Mouse (Mus musculus) heart, embryonic 14.5 days (tissue): ENCODE results near the gene Col11a2. TPM values are rescaled to one million over a fixed set of nuclear protein-coding genes. Genes with fewer than 3 reads are reported as not detected.

ENCODE experiments used
- ATAC-seq: fragments of 200-750 bp; cut with Nextera tagmentation; 2 replicates; pipeline ENCODE4 v1.8.0; 2017; ENCODE audit warnings: low read depth, moderate TSS enrichment; ENCODE audit not compliant: insufficient number of reproducible peaks, insufficient read depth, low FRiP score
- H3K27ac ChIP-seq, 2 experiments: fragments of 200-500 bp in 1 of 2; fragments of 300-500 bp in 1 of 2; sonication (generic) in 1 of 2; replicated peaks in 1 of 2; 2 replicates each; pipeline ENCODE4 v1.5.1; 2012 to 2014; ENCODE audit warnings: low read depth in 2 of 2, low read length in 2 of 2, control low read depth in 1 of 2, mild to moderate bottlenecking in 1 of 2, mixed read lengths in 1 of 2; ENCODE audit not compliant: control insufficient read depth in 1 of 2, insufficient read depth in 1 of 2
- H3K27me3 ChIP-seq: fragments of 300-500 bp; sonication (generic); 2 replicates; pipeline ENCODE4 v1.6.1; 2014; ENCODE audit warnings: mild to moderate bottlenecking, low read length, control low read depth; ENCODE audit not compliant: control insufficient read depth, insufficient read depth
- H3K36me3 ChIP-seq: fragments of 300-500 bp; sonication (generic); 2 replicates; pipeline ENCODE4 v1.6.1; 2014; ENCODE audit warnings: mild to moderate bottlenecking, control low read depth, low read length, mixed read lengths; ENCODE audit not compliant: control insufficient read depth, insufficient read depth
- H3K4me1 ChIP-seq, 2 experiments: fragments of 200-500 bp in 1 of 2; fragments of 300-500 bp in 1 of 2; sonication (generic) in 1 of 2; 2 replicates each; pipeline ENCODE4 v1.6.1; 2012 to 2014; ENCODE audit warnings: low read length in 2 of 2, control low read depth in 1 of 2, mixed read lengths in 1 of 2; ENCODE audit not compliant: control insufficient read depth in 2 of 2, insufficient read depth in 2 of 2
- H3K4me2 ChIP-seq: fragments of 300-500 bp; sonication (generic); 2 replicates; pipeline ENCODE4 v1.6.1; 2014; ENCODE audit warnings: mild to moderate bottlenecking, low read length
- H3K4me3 ChIP-seq, 2 experiments: fragments of 200-500 bp in 1 of 2; fragments of 300-500 bp in 1 of 2; sonication (generic) in 1 of 2; 2 replicates each; pipeline ENCODE4 v1.5.1; 2012 to 2014; ENCODE audit warnings: low read length in 2 of 2, mild to moderate bottlenecking in 2 of 2, control low read depth in 1 of 2, low read depth in 1 of 2, moderate library complexity in 1 of 2; ENCODE audit not compliant: control insufficient read depth in 1 of 2, insufficient read depth in 1 of 2
- H3K9ac ChIP-seq: fragments of 300-500 bp; sonication (generic); 2 replicates; pipeline ENCODE4 v1.6.1; 2014; ENCODE audit warnings: mild to moderate bottlenecking, low read length
- H3K9me3 ChIP-seq: fragments of 300-500 bp; sonication (generic); 2 replicates; pipeline ENCODE4 v1.6.1; 2016; ENCODE audit warnings: low read length, control low read depth; ENCODE audit not compliant: control insufficient read depth
- WGBS: fragments of 180-500 bp; shearing (Covaris S2); extraction: QIAGEN DNeasy Blood & Tissue Kit; methylation state at CpG from one replicate; pipeline ENCODE4 v1.1.7; 2014; 5-methylcytosine and 5-hydroxymethylcytosine counted together
- polyA plus RNA-seq: library from polyadenylated mRNA; unstranded; fragments of >200 nt; fragmentation: Nextera tagmentation; extraction: Ambion mirVana; gene quantifications from 2 replicates; pipeline ENCODE4 v1.2.1, GENCODE M21; 2014

Col11a2 gene
- polyA plus RNA-seq, 1 experiment from 2014 or later = 0.51 TPM

DNA sequence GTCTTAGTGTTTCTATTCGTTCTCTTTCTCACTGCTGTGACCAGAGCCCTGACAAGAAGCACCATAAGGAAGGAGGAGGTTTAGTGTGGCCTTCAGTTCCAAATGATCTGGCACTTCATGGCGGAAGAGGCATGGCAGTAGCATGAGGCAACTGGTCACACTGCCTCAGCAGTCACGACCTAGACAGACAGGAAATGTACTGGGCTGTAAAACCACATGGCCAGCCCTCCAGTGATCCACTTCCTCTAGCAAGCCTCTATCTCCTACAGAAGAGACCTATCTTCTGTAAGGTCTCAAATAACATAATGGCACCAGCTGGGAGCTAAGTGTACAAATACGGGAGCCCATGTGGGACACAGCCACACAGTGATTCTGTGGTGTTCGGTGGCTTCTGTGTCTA, 32.9 kb downstream of the Col11a2 start:
- Histone ChIP-seq H3K36me3 (no peaks in the 10 kb centered on the region), H3K4me1 (no peaks in the 10 kb centered on the region), H3K9me3 (0 out of 2 replicates have a peak, but pooled peaks cover 3% of the 10 kb centered on the region), H3K4me3 (no peak overlapping the region), H3K9ac (no peak overlapping the region), H3K27ac (no peak overlapping the region), H3K27me3 (peaks cover 23% of the 10 kb centered on the region), H3K4me2 (no peak overlapping the region)
- ATAC-seq = no peak
- 66% methylated on average over 5 of the region's 5 CpGs for WGBS

DNA sequence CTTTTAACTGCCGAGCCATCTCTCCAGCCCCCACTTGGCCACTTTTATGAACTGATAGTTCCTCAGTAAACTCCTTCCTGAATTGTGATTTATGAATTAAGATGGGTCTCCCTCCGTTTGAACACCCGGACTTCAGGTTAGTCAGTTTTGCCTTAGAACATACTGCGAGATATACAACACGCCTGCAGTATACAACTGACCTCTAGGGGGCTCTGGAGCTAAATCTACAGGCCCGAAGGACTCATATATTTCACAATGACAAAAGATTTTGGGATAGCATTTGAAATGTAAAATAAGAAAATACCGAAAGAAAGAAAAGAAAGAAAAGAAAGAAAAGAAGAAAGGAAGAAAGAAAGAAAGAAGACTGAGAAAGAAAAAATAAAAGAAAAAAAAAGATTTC, 36.0 kb downstream of the Col11a2 start:
- Histone ChIP-seq H3K4me3 (no peak overlapping the region), H3K27me3 (peaks cover 34% of the 10 kb centered on the region), H3K4me2 (no peak overlapping the region), H3K9ac (no peak overlapping the region), H3K27ac (no peak overlapping the region), H3K4me1 (no peaks in the 10 kb centered on the region), H3K9me3 (0 out of 2 replicates have a peak, but pooled peaks cover 3% of the 10 kb centered on the region), H3K36me3 (no peaks in the 10 kb centered on the region)
- WGBS = 38% methylated on average over 7 of the region's 7 CpGs
- ATAC-seq = no peak

DNA sequence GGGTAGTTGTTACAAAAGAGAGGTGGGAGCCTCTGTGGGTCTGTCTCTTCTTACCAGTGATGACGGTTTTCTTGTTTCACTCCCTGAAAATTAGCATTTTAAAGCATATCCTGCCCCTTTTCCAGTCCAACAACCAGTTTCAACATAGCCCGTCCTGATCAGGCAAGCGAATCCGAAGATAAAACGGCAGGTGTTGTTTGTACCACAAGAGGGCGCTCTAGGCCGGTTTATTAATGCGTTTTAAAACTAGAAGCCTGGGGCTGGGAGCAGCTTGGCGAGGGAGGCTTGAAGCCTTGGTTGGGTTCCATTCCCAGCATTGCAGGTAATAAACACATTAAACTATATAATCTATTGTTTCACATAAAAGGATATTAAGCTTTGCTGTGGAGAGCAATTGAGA, 38.3 kb downstream of the Col11a2 start:
- H3K9me3 ChIP-seq = no peaks in the 10 kb centered on the region
- H3K4me2 ChIP-seq = no peak overlapping the region
- H3K9ac ChIP-seq = no peak overlapping the region
- peaks cover 35% of the 10 kb centered on the region for H3K27me3 ChIP-seq
- H3K36me3 ChIP-seq = no peaks in the 10 kb centered on the region
- H3K4me1 ChIP-seq = no peaks in the 10 kb centered on the region
- ATAC-seq = no peak
- 2% methylated on average over 9 of the region's 9 CpGs for WGBS
- no peak overlapping the region for H3K4me3 ChIP-seq
- H3K27ac ChIP-seq = no peak overlapping the region

DNA sequence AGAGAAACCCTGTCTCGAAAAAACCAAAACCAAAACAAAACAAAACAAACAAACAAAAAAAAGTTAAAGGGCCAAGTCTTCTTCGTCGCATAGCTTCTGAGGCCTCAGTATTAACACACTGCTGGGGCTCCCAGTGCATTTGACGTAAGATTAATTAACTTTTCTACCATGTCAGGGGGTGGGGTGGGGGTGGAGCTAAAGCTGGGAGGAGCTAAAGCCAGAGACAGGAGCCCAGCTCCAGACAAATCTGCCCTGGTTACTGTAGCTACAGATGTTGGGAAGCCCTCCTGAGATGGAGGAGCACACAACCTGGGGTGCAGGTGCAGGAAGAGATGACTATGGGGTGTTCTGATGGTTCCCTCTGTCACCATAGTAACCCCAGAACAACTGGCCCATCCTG, 38.9 kb downstream of the Col11a2 start:
- H3K4me1 ChIP-seq = no peaks in the 10 kb centered on the region
- H3K4me2 ChIP-seq = no peak overlapping the region
- no peak overlapping the region for H3K27ac ChIP-seq
- peaks cover 39% of the 10 kb centered on the region for H3K27me3 ChIP-seq
- 63% methylated on average over 4 of the region's 4 CpGs for WGBS
- H3K9me3 ChIP-seq = no peaks in the 10 kb centered on the region
- no peak overlapping the region for H3K9ac ChIP-seq
- H3K36me3 ChIP-seq = no peaks in the 10 kb centered on the region
- no peak for ATAC-seq
- H3K4me3 ChIP-seq = no peak overlapping the region

DNA sequence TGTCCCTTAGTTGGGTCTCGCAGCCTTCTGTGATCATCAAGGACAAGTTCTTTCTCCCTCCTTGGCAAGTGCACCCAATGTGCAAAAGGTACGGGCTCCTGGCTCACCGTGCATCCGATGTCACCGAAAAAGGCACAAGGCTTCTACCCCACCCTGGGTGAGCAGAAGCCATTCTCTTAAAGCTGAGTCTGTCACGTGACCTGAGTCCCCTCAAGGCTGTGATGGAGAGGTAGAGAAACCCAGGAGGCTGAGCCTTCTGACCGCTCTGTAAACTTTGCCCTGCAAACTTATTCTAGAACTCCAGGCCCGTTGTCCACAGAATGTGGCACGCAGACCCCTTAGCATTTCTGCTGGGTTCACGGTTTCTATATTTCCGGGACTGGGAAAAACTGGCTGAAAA, 39.8 kb downstream of the Col11a2 start:
- Histone ChIP-seq H3K9me3 (no peaks in the 10 kb centered on the region), H3K4me1 (no peaks in the 10 kb centered on the region), H3K36me3 (no peaks in the 10 kb centered on the region), H3K27ac (no peak overlapping the region), H3K9ac (no peak overlapping the region), H3K4me2 (no peak overlapping the region), H3K4me3 (no peak overlapping the region), H3K27me3 (peaks cover 38% of the 10 kb centered on the region)
- WGBS = 83% methylated on average over 11 of the region's 11 CpGs
- ATAC-seq = no peak

DNA sequence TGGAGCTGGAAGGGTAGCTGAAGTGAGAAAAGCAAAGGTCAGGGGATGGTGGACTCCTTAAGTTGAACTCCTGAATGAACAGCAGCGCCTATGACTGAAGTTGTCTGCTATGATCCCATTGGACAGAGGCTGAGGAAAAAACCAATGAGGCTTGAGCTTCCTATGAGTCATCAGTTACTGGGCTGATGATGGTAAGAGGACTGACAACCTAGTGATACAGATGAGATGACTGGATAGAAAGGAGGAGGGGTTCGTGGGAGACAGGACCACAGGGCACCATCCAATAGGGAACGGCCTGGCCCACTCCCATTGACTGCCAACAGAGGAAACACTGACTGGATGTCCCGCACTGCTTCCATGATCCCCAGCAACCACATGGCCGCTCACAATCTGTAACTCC, 40.4 kb downstream of the Col11a2 start:
- Histone ChIP-seq H3K27me3 (peaks cover 41% of the 10 kb centered on the region), H3K9ac (no peak overlapping the region), H3K4me1 (no peaks in the 10 kb centered on the region), H3K27ac (no peak overlapping the region), H3K9me3 (no peaks in the 10 kb centered on the region), H3K4me3 (no peak overlapping the region), H3K36me3 (no peaks in the 10 kb centered on the region), H3K4me2 (no peak overlapping the region)
- no peak; the same call in 1 of the 2 replicates for ATAC-seq
- 19% methylated on average over 5 of the region's 5 CpGs for WGBS

DNA sequence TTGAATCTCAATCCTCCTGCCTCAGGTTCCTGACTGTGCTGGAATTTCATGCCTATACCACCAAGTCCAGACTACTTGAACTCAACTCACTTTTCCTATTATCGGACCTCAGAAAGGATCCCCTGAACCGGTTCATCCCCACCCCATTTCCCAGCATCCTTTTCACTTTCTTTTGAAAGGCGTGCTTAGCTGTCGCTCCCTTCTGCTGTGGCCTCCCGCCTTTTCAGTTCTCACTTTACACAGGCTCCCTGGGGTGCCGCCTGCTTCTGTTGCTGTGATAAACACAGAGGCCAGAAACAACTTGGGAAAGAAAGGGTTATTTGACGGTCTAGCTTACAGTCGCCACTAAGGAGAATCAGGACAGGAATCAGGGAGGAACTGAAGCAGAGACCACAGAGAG, 43.9 kb downstream of the Col11a2 start:
- no peak overlapping the region for H3K4me2 ChIP-seq
- ATAC-seq = no peak
- no peaks in the 10 kb centered on the region for H3K36me3 ChIP-seq
- no peaks in the 10 kb centered on the region for H3K4me1 ChIP-seq
- no peak overlapping the region for H3K4me3 ChIP-seq
- no peaks in the 10 kb centered on the region for H3K9me3 ChIP-seq
- H3K27ac ChIP-seq = no peak overlapping the region
- peaks cover 17% of the 10 kb centered on the region for H3K27me3 ChIP-seq
- 14% methylated on average over 8 of the region's 8 CpGs for WGBS
- H3K9ac ChIP-seq = no peak overlapping the region

DNA sequence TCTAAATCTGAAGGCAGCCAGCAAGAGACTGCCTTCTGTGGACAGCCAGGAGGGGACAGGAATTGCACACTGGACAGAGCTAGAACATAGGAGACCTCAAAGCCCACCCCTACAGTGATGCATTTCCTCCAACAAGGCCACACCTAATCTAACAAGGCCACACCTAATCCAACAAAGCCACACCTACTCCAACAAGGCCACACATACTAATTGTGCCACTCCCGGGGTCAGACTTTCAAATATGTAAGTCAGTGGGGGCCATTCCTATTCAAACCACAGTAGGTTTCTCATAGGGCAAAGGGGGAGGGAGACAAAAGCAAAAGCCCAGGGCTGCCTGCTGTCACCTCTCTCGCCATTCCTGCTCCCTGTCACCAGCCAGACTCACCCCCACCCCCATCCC, 48.1 kb downstream of the Col11a2 start:
- Histone ChIP-seq H3K27ac (no peak overlapping the region), H3K9ac (no peak overlapping the region), H3K9me3 (no peaks in the 10 kb centered on the region), H3K4me3 (no peak overlapping the region), H3K36me3 (no peaks in the 10 kb centered on the region), H3K4me2 (no peak overlapping the region), H3K27me3 (peaks cover 9% of the 10 kb centered on the region), H3K4me1 (0 out of 4 replicates have a peak, but pooled peaks cover 0 to 2% of the 10 kb centered on the region in 2 experiments)
- ATAC-seq = no peak
- 52% methylated on average over 2 of the region's 2 CpGs for WGBS
